Mouse (Mus musculus): ENCODE measurements around the gene Commd2.

GRCm38 (mm10) chr3:57604618-57605015, 46.9 kb downstream of the Commd2 start:
- no peak for TF ChIP-seq CTCF (IDR thresholded peaks at IDR 0.05; ENCODE audit: low read depth)
- TF ChIP-seq EP300 (IDR thresholded peaks at IDR 0.05; ENCODE audit: low read depth) = no peak

Data from liver, postnatal 0 days (tissue).